Mouse (Mus musculus): Measurements from ENCODE around the gene Fibcd1. TPM values are rescaled to one million over a fixed set of nuclear protein-coding genes. Genes with fewer than 3 reads are reported as not detected.

Gene Fibcd1
- polyA plus RNA-seq, 1 experiment: 0.13 TPM

- TF ChIP-seq POLR2AphosphoS2 (IDR thresholded peaks at IDR 0.05; ENCODE audit: insufficient read length, low read depth) (no peak), SRF (IDR thresholded peaks at IDR 0.05; ENCODE audit: control insufficient read depth, insufficient read length, low read depth) (no peak), REST (IDR thresholded peaks at IDR 0.05; ENCODE audit: insufficient read depth, insufficient read length) (no peak), CEBPB (IDR thresholded peaks at IDR 0.05; ENCODE audit: insufficient read depth, poor library complexity, severe bottlenecking) (no peak), USF1 (IDR thresholded peaks at IDR 0.05; ENCODE audit: low read depth) (no peak), MYOG (IDR thresholded peaks at IDR 0.05; ENCODE audit: control insufficient read depth in 1 of 3, insufficient read depth in 1 of 3, insufficient read length in 2 of 3, low read depth in 2 of 3) (no peak), E2F4 (IDR thresholded peaks at IDR 0.05; ENCODE audit: insufficient read depth) (no peak), MYOD1 (IDR thresholded peaks at IDR 0.05; ENCODE audit: control insufficient read depth in 1 of 3, insufficient read length in 2 of 3, low read depth in 2 of 3) (no peak), TCF3 (IDR thresholded peaks at IDR 0.05; ENCODE audit: insufficient read length, low read depth) (no peak), TCF12 (IDR thresholded peaks at IDR 0.05; ENCODE audit: insufficient read depth, poor library complexity, severe bottlenecking) (no peak), POLR2A (IDR thresholded peaks at IDR 0.05; ENCODE audit: insufficient read length, low read depth) (no peak), MAX (IDR thresholded peaks at IDR 0.05; ENCODE audit: low read depth) (no peak)
- no peak overlapping the region for H3K4me3 ChIP-seq
- H3K36me3 ChIP-seq (ENCODE audit: control insufficient read depth, insufficient read depth): no peaks in the 10 kb centered on the region
- H3ac ChIP-seq (ENCODE audit: control insufficient read depth, insufficient read length): no peak overlapping the region
- peaks cover 42% of the 10 kb centered on the region for H3K27me3 ChIP-seq (ENCODE audit: control insufficient read depth, insufficient read depth, insufficient read length)
- no peaks in the 10 kb centered on the region for H3K79me2 ChIP-seq (ENCODE audit: control insufficient read depth, insufficient read depth)
- no peak overlapping the region for H3K4me2 ChIP-seq (ENCODE audit: low read depth)
These were observed 6.9 kb downstream of the Fibcd1 start for GRCm38 (mm10) chr2:31838868-31839267.

GRCm38 (mm10) chr2:31836985-31837384 is 8.8 kb downstream of the Fibcd1 start:
- H3K4me3 ChIP-seq: no peak overlapping the region
- H3K36me3 ChIP-seq (ENCODE audit: control insufficient read depth, insufficient read depth): no peaks in the 10 kb centered on the region
- H3K79me2 ChIP-seq (ENCODE audit: control insufficient read depth, insufficient read depth): no peaks in the 10 kb centered on the region
- TF ChIP-seq CEBPB (IDR thresholded peaks at IDR 0.05; ENCODE audit: insufficient read depth, poor library complexity, severe bottlenecking): no peak
- no peak for TF ChIP-seq MAX (IDR thresholded peaks at IDR 0.05; ENCODE audit: low read depth)
- peak in 1 of 3 experiments; percentile 20 for TF ChIP-seq MYOD1 (IDR thresholded peaks at IDR 0.05; ENCODE audit: control insufficient read depth in 1 of 3, insufficient read length in 2 of 3, low read depth in 2 of 3)
- TF ChIP-seq SRF (IDR thresholded peaks at IDR 0.05; ENCODE audit: control insufficient read depth, insufficient read length, low read depth): no peak
- no peak for TF ChIP-seq POLR2A (IDR thresholded peaks at IDR 0.05; ENCODE audit: insufficient read length, low read depth)
- no peak overlapping the region for H3ac ChIP-seq (ENCODE audit: control insufficient read depth, insufficient read length)
- peaks cover 31% of the 10 kb centered on the region for H3K27me3 ChIP-seq (ENCODE audit: control insufficient read depth, insufficient read depth, insufficient read length)
- H3K4me2 ChIP-seq (ENCODE audit: low read depth): peak overlapping the region; percentile 12

GRCm38 (mm10) chr2:31836091-31836490 is 9.7 kb downstream of the Fibcd1 start:
- H3ac ChIP-seq (ENCODE audit: control insufficient read depth, insufficient read length): no peak overlapping the region
- no peaks in the 10 kb centered on the region for H3K79me2 ChIP-seq (ENCODE audit: control insufficient read depth, insufficient read depth)
- TF ChIP-seq MYOG (IDR thresholded peaks at IDR 0.05; ENCODE audit: control insufficient read depth in 1 of 3, insufficient read depth in 1 of 3, insufficient read length in 2 of 3, low read depth in 2 of 3): no peak
- TF ChIP-seq SRF (IDR thresholded peaks at IDR 0.05; ENCODE audit: control insufficient read depth, insufficient read length, low read depth): no peak
- TF ChIP-seq POLR2A (IDR thresholded peaks at IDR 0.05; ENCODE audit: insufficient read length, low read depth): no peak
- TF ChIP-seq MAX (IDR thresholded peaks at IDR 0.05; ENCODE audit: low read depth): no peak
- TF ChIP-seq TCF12 (IDR thresholded peaks at IDR 0.05; ENCODE audit: insufficient read depth, poor library complexity, severe bottlenecking): no peak
- TF ChIP-seq MYOD1 (IDR thresholded peaks at IDR 0.05; ENCODE audit: control insufficient read depth in 1 of 3, insufficient read length in 2 of 3, low read depth in 2 of 3): no peak
- TF ChIP-seq REST (IDR thresholded peaks at IDR 0.05; ENCODE audit: insufficient read depth, insufficient read length): no peak
- no peak for TF ChIP-seq POLR2AphosphoS2 (IDR thresholded peaks at IDR 0.05; ENCODE audit: insufficient read length, low read depth)
- TF ChIP-seq E2F4 (IDR thresholded peaks at IDR 0.05; ENCODE audit: insufficient read depth): no peak
- no peak for TF ChIP-seq CEBPB (IDR thresholded peaks at IDR 0.05; ENCODE audit: insufficient read depth, poor library complexity, severe bottlenecking)
- TF ChIP-seq TCF3 (IDR thresholded peaks at IDR 0.05; ENCODE audit: insufficient read length, low read depth): no peak
- no peak for TF ChIP-seq USF1 (IDR thresholded peaks at IDR 0.05; ENCODE audit: low read depth)
- no peak overlapping the region for H3K4me2 ChIP-seq (ENCODE audit: low read depth)
- no peak overlapping the region for H3K4me3 ChIP-seq
- H3K27me3 ChIP-seq (ENCODE audit: control insufficient read depth, insufficient read depth, insufficient read length): peaks cover 24% of the 10 kb centered on the region
- no peaks in the 10 kb centered on the region for H3K36me3 ChIP-seq (ENCODE audit: control insufficient read depth, insufficient read depth)

- Histone ChIP-seq H3K79me2 (ENCODE audit: control insufficient read depth, insufficient read depth) (no peaks in the 10 kb centered on the region), H3K36me3 (ENCODE audit: control insufficient read depth, insufficient read depth) (no peaks in the 10 kb centered on the region), H3ac (ENCODE audit: control insufficient read depth, insufficient read length) (no peak overlapping the region), H3K4me3 (no peak overlapping the region), H3K4me2 (ENCODE audit: low read depth) (no peak overlapping the region), H3K27me3 (ENCODE audit: control insufficient read depth, insufficient read depth, insufficient read length) (peaks cover 18% of the 10 kb centered on the region)
- TF ChIP-seq POLR2AphosphoS2 (IDR thresholded peaks at IDR 0.05; ENCODE audit: insufficient read length, low read depth) (no peak), MYOG (IDR thresholded peaks at IDR 0.05; ENCODE audit: control insufficient read depth in 1 of 3, insufficient read depth in 1 of 3, insufficient read length in 2 of 3, low read depth in 2 of 3) (no peak), MYOD1 (IDR thresholded peaks at IDR 0.05; ENCODE audit: control insufficient read depth in 1 of 3, insufficient read length in 2 of 3, low read depth in 2 of 3) (no peak), POLR2A (IDR thresholded peaks at IDR 0.05; ENCODE audit: insufficient read length, low read depth) (no peak), REST (IDR thresholded peaks at IDR 0.05; ENCODE audit: insufficient read depth, insufficient read length) (no peak), SRF (IDR thresholded peaks at IDR 0.05; ENCODE audit: control insufficient read depth, insufficient read length, low read depth) (no peak), TCF12 (IDR thresholded peaks at IDR 0.05; ENCODE audit: insufficient read depth, poor library complexity, severe bottlenecking) (no peak), E2F4 (IDR thresholded peaks at IDR 0.05; ENCODE audit: insufficient read depth) (no peak), USF1 (IDR thresholded peaks at IDR 0.05; ENCODE audit: low read depth) (no peak), MAX (IDR thresholded peaks at IDR 0.05; ENCODE audit: low read depth) (no peak), CEBPB (IDR thresholded peaks at IDR 0.05; ENCODE audit: insufficient read depth, poor library complexity, severe bottlenecking) (no peak), TCF3 (IDR thresholded peaks at IDR 0.05; ENCODE audit: insufficient read length, low read depth) (no peak)
These were observed 17.4 kb downstream of the Fibcd1 start for GRCm38 (mm10) chr2:31828311-31828825.
